Mouse (Mus musculus): ENCODE measurements around the gene Ccdc175. TPM values are rescaled to one million over a fixed set of nuclear protein-coding genes. Genes with fewer than 3 reads are reported as not detected.

Gene Ccdc175
- polyA plus RNA-seq, 1 experiment from 2014 or later: not detected

GRCm38 (mm10) chr12:72200828-72201227 is 16.0 kb upstream of the Ccdc175 start:
- no peak overlapping the region for H3K27ac ChIP-seq (ENCODE audit: low read length)
- H3K4me3 ChIP-seq (ENCODE audit: low read length): no peak overlapping the region
- H3K4me1 ChIP-seq (ENCODE audit: control insufficient read depth, insufficient read depth, low read length): no peaks in the 10 kb centered on the region
- H3K9me3 ChIP-seq (replicated peaks; ENCODE audit: control insufficient read depth, low read length): no peaks in the 10 kb centered on the region
- WGBS: 81% methylated on average over 3 of the region's 3 CpGs
- no peak for ATAC-seq (replicated peaks; ENCODE audit: extremely low read depth, insufficient read depth, low FRiP score)
- H3K4me2 ChIP-seq (ENCODE audit: low read depth, low read length): no peak overlapping the region
- H3K27me3 ChIP-seq (ENCODE audit: control insufficient read depth, insufficient read depth, low read length): no peaks in the 10 kb centered on the region
- no peak overlapping the region for H3K9ac ChIP-seq (ENCODE audit: low read length)
- no peaks in the 10 kb centered on the region for H3K36me3 ChIP-seq (ENCODE audit: control insufficient read depth, insufficient read depth)

- Histone ChIP-seq H3K4me1 (ENCODE audit: control insufficient read depth, insufficient read depth, low read length) (no peaks in the 10 kb centered on the region), H3K4me3 (ENCODE audit: low read length) (no peak overlapping the region), H3K36me3 (ENCODE audit: control insufficient read depth, insufficient read depth) (no peaks in the 10 kb centered on the region), H3K27me3 (ENCODE audit: control insufficient read depth, insufficient read depth, low read length) (no peaks in the 10 kb centered on the region), H3K27ac (ENCODE audit: low read length) (no peak overlapping the region), H3K9me3 (replicated peaks; ENCODE audit: control insufficient read depth, low read length) (no peaks in the 10 kb centered on the region), H3K9ac (ENCODE audit: low read length) (no peak overlapping the region), H3K4me2 (ENCODE audit: low read depth, low read length) (peak overlapping the region; percentile 2; the same call in 1 of the 2 replicates)
- 0 out of 2 replicates have a peak, but pooled peaks have one; percentile 18 for ATAC-seq (replicated peaks; ENCODE audit: extremely low read depth, insufficient read depth, low FRiP score)
- WGBS: 46% methylated on average over 18 of the region's 18 CpGs
Measured at GRCm38 (mm10) chr12:72197925-72198486, 13.2 kb upstream of the Ccdc175 start.

- H3K4me2 ChIP-seq (ENCODE audit: low read depth, low read length): no peak overlapping the region
- H3K27ac ChIP-seq (ENCODE audit: low read length): no peak overlapping the region
- no peak for ATAC-seq (replicated peaks; ENCODE audit: extremely low read depth, insufficient read depth, low FRiP score)
- no peaks in the 10 kb centered on the region for H3K4me1 ChIP-seq (ENCODE audit: control insufficient read depth, insufficient read depth, low read length)
- WGBS: 39% methylated on average over 7 of the region's 7 CpGs
- no peaks in the 10 kb centered on the region for H3K27me3 ChIP-seq (ENCODE audit: control insufficient read depth, insufficient read depth, low read length)
- no peak overlapping the region for H3K9ac ChIP-seq (ENCODE audit: low read length)
- H3K9me3 ChIP-seq (replicated peaks; ENCODE audit: control insufficient read depth, low read length): no peaks in the 10 kb centered on the region
- no peak overlapping the region for H3K4me3 ChIP-seq (ENCODE audit: low read length)
- no peaks in the 10 kb centered on the region for H3K36me3 ChIP-seq (ENCODE audit: control insufficient read depth, insufficient read depth)
Measured at GRCm38 (mm10) chr12:72197434-72197833, 12.6 kb upstream of the Ccdc175 start.

DNA sequence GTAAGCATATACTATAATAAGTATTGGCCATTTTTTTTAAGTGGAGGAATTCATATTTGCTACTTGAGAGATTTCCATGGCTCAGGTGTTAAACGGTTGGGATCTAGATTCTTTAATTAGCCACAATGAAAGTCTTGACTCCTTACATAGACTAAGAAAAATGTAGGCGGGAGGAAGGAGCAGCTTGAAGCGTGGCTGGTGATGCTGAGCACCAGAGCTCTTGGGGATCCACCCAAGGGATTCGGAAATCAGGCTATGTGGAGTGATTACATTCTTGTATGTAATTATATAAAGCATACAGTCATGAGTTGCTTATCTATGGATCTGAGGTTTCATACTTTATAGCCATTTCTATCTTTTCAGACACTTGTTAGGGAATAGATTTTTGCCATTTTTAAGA is 5.3 kb downstream of the Ccdc175 start:
- no peak overlapping the region for H3K27ac ChIP-seq (ENCODE audit: low read length)
- no peaks in the 10 kb centered on the region; the same call in 1 of the 2 replicates for H3K9me3 ChIP-seq (replicated peaks; ENCODE audit: control insufficient read depth, low read length)
- no peaks in the 10 kb centered on the region for H3K4me1 ChIP-seq (ENCODE audit: control insufficient read depth, insufficient read depth, low read length)
- WGBS: 76% methylated on average over 4 of the region's 4 CpGs
- no peaks in the 10 kb centered on the region for H3K27me3 ChIP-seq (ENCODE audit: control insufficient read depth, insufficient read depth, low read length)
- H3K4me2 ChIP-seq (ENCODE audit: low read depth, low read length): no peak overlapping the region
- H3K9ac ChIP-seq (ENCODE audit: low read length): no peak overlapping the region
- H3K4me3 ChIP-seq (ENCODE audit: low read length): no peak overlapping the region
- H3K36me3 ChIP-seq (ENCODE audit: control insufficient read depth, insufficient read depth): no peaks in the 10 kb centered on the region
- ATAC-seq (replicated peaks; ENCODE audit: extremely low read depth, insufficient read depth, low FRiP score): no peak

DNA sequence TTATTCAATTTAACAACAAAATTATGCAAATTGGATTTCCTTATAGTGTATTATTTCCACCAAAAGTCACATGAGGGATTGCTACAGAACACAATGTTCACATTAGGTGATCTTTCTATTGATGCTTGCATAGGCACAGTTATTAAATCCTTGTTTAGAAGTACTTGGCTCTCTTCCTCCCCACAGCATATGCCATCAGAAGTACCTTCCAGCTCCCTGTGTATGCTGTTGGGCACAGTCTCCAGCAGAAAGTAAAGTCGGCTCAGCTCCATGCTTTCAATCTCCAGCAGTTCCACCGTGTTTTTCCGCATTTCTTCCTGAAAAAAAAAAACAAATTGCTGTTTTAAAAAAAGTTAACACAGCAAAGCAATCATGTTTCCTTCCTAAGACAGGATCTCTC is 6.5 kb downstream of the Ccdc175 start:
- Histone ChIP-seq H3K27me3 (ENCODE audit: control insufficient read depth, insufficient read depth, low read length) (no peaks in the 10 kb centered on the region), H3K4me3 (ENCODE audit: low read length) (no peak overlapping the region), H3K9me3 (replicated peaks; ENCODE audit: control insufficient read depth, low read length) (no peaks in the 10 kb centered on the region; the same call in 1 of the 2 replicates), H3K4me2 (ENCODE audit: low read depth, low read length) (no peak overlapping the region), H3K36me3 (ENCODE audit: control insufficient read depth, insufficient read depth) (no peaks in the 10 kb centered on the region), H3K9ac (ENCODE audit: low read length) (no peak overlapping the region), H3K4me1 (ENCODE audit: control insufficient read depth, insufficient read depth, low read length) (no peaks in the 10 kb centered on the region), H3K27ac (ENCODE audit: low read length) (no peak overlapping the region)
- no peak for ATAC-seq (replicated peaks; ENCODE audit: extremely low read depth, insufficient read depth, low FRiP score)
- WGBS: 76% methylated on average over 3 of the region's 3 CpGs

GRCm38 (mm10) chr12:72158421-72158820 is 26.4 kb downstream of the Ccdc175 start:
- no peaks in the 10 kb centered on the region for H3K27me3 ChIP-seq (ENCODE audit: control insufficient read depth, insufficient read depth, low read length)
- no peak overlapping the region for H3K4me2 ChIP-seq (ENCODE audit: low read depth, low read length)
- ATAC-seq (replicated peaks; ENCODE audit: extremely low read depth, insufficient read depth, low FRiP score): no peak
- H3K4me3 ChIP-seq (ENCODE audit: low read length): no peak overlapping the region
- no peaks in the 10 kb centered on the region for H3K4me1 ChIP-seq (ENCODE audit: control insufficient read depth, insufficient read depth, low read length)
- H3K36me3 ChIP-seq (ENCODE audit: control insufficient read depth, insufficient read depth): no peaks in the 10 kb centered on the region
- no peak overlapping the region for H3K27ac ChIP-seq (ENCODE audit: low read length)
- 60% methylated on average over 4 of the region's 4 CpGs for WGBS
- H3K9ac ChIP-seq (ENCODE audit: low read length): no peak overlapping the region
- H3K9me3 ChIP-seq (replicated peaks; ENCODE audit: control insufficient read depth, low read length): no peaks in the 10 kb centered on the region

GRCm38 (mm10) chr12:72150786-72151185 is 34.0 kb downstream of the Ccdc175 start:
- no peak overlapping the region for H3K27ac ChIP-seq (ENCODE audit: low read length)
- 79% methylated on average over 4 of the region's 4 CpGs for WGBS
- no peak for ATAC-seq (replicated peaks; ENCODE audit: extremely low read depth, insufficient read depth, low FRiP score)

GRCm38 (mm10) chr12:72129203-72129602 is 55.6 kb downstream of the Ccdc175 start:
- H3K27me3 ChIP-seq (ENCODE audit: control insufficient read depth, insufficient read depth, low read length): no peaks in the 10 kb centered on the region
- no peaks in the 10 kb centered on the region for H3K36me3 ChIP-seq (ENCODE audit: control insufficient read depth, insufficient read depth)
- no peak overlapping the region for H3K9ac ChIP-seq (ENCODE audit: low read length)
- H3K4me1 ChIP-seq (ENCODE audit: control insufficient read depth, insufficient read depth, low read length): no peaks in the 10 kb centered on the region
- no peak overlapping the region for H3K4me3 ChIP-seq (ENCODE audit: low read length)
- no peak overlapping the region for H3K27ac ChIP-seq (ENCODE audit: low read length)
- peaks cover 4% of the 10 kb centered on the region for H3K9me3 ChIP-seq (replicated peaks; ENCODE audit: control insufficient read depth, low read length)
- no peak overlapping the region for H3K4me2 ChIP-seq (ENCODE audit: low read depth, low read length)
- no peak for ATAC-seq (replicated peaks; ENCODE audit: extremely low read depth, insufficient read depth, low FRiP score)
- WGBS: 87% methylated on average over 10 of the region's 10 CpGs

More at GRCm38 (mm10) chr12:72150786-72151185, 34.0 kb downstream of the Ccdc175 start:
- H3K9me3 ChIP-seq (replicated peaks; ENCODE audit: control insufficient read depth, low read length): no peaks in the 10 kb centered on the region
- H3K4me3 ChIP-seq (ENCODE audit: low read length): no peak overlapping the region
- no peaks in the 10 kb centered on the region for H3K36me3 ChIP-seq (ENCODE audit: control insufficient read depth, insufficient read depth)
- no peaks in the 10 kb centered on the region for H3K4me1 ChIP-seq (ENCODE audit: control insufficient read depth, insufficient read depth, low read length)
- no peak overlapping the region for H3K9ac ChIP-seq (ENCODE audit: low read length)
- no peaks in the 10 kb centered on the region for H3K27me3 ChIP-seq (ENCODE audit: control insufficient read depth, insufficient read depth, low read length)
- no peak overlapping the region for H3K4me2 ChIP-seq (ENCODE audit: low read depth, low read length)

- Histone ChIP-seq H3K9me3 (replicated peaks; ENCODE audit: control insufficient read depth, low read length) (no peaks in the 10 kb centered on the region), H3K27ac (ENCODE audit: low read length) (no peak overlapping the region), H3K4me1 (ENCODE audit: control insufficient read depth, insufficient read depth, low read length) (no peaks in the 10 kb centered on the region), H3K4me3 (ENCODE audit: low read length) (no peak overlapping the region), H3K27me3 (ENCODE audit: control insufficient read depth, insufficient read depth, low read length) (no peaks in the 10 kb centered on the region), H3K4me2 (ENCODE audit: low read depth, low read length) (no peak overlapping the region), H3K36me3 (ENCODE audit: control insufficient read depth, insufficient read depth) (no peaks in the 10 kb centered on the region), H3K9ac (ENCODE audit: low read length) (no peak overlapping the region)
- no peak for ATAC-seq (replicated peaks; ENCODE audit: extremely low read depth, insufficient read depth, low FRiP score)
- WGBS: 68% methylated on average over 22 of the region's 23 CpGs
Measured at GRCm38 (mm10) chr12:72115686-72116345, 69.0 kb downstream of the Ccdc175 start.
